Mouse (Mus musculus) heart, adult 11 months (tissue): ENCODE data around the gene Myo5c.
"Not testable (repeated sequence)": the region's sequence is repeated elsewhere in the genome, so short reads cannot be mapped to it uniquely, and the experiment has no call there.

Experiments
- DNase-seq: peaks from one replicate; pipeline ENCODE4 v3.0.0; 2022

Myo5c gene

DNA sequence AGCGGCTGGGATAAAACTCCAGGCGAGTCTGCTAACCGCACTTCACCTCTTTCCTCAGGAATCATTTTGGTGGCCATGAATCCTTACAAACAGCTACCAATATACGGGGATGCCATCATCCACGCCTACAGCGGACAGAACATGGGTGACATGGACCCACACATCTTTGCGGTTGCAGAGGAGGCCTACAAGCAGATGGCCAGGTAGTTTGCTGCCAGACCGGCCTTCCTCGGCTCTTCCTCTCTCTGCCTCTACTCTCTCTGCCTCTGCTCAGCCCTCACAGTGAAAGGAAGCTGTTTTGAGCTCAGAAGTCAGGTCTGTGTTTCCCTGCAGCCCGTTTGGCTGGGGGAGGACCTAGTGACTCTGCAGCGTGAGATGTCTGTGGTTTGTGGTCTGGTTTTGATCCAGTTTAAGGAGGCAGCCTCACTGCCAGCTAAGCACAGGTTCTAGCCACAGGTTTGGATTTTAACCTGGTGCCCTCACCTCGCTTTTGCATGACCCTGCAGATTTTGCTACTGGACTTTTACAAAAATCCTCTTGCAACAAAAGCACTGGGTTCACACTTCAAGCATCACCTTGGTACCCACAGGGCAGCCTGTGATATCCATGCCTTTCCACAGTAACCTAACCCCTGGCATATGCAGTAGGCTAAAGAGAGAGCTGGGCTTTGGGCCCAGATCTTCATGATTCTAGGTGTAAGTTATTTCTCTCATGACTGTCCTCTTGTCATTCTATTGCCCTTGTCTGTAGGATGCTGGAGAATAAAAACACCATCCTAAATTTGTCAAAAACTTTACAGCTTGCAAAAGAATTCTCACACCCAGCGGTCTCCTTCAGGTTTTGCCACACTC is 14.5 kb downstream of the Myo5c start:
- DNase-seq: no peak

DNA sequence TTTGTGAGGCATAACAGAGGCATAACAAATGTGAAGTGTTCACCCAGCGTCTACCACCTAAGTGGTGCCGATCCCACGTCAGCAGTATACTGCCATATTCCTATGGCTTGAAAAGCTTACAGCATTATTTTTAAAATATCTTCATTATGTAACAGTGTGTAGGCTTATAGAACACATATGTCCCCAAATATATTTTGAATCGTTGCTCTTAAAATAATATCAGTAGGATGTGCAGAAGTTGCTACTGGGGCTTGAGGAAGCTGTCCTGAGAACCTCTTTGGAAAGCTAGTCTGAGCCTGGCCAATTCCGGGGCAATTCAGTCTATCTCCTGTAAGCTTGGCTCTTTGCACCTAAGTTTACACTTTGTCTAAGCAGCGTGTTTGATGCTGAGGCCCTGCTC is 16.1 kb downstream of the Myo5c start:
- no peak for DNase-seq

DNA sequence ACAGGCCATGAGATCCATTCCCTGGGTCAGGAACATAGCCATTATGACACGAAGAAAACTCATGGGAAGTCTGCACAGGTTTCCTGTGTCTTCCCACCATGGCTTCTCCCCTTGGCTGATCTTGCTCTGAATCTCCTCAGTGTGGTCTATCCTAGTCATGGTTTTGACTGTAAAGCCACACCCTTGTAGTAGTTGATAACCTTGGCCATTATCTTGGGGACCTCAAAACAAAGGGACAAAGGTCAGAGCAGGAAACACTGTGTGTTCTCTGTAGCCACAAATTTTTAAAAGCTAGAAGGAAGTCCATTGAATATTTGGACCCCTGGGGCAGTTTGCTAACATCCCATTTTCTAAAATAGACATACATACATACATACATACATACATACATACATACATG is 16.5 kb downstream of the Myo5c start:
- no peak for DNase-seq

DNA sequence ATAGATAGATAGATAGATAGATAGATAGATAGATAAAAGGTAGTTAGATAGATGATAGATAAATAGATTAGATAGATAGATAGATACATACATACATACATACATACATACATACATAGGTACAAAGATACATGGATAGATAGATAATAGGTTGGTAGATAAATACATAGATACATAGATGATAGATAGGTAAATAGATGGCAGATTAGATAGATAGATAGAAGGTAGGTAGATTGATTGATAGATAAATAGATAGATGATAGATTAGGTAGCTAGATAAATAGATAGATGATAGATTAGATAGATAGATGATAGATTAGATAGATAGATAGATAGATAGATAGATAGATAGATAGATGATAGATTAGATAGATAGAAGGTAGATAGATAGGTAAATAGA is 17.1 kb downstream of the Myo5c start:
- no peak for DNase-seq

DNA sequence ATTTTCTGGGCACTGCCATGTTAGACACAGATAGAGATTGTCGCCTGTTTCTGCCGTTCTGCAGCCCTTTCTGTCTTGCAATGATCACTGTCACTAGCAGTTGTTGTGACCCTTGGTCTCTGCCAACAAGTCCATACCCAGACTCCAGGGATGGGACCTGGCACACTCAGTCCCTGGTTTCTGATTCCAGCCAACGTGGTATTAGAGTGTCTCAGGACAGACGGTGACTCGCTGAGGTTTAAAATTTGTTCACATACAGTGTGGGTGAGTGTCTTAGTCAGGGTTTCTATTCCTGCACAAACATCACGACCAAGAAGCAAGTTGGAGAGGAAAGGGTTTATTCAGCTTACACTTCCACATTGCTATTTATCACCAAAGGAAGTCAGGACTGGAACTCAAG is 21.3 kb downstream of the Myo5c start:
- not testable (repeated sequence) for DNase-seq

DNA sequence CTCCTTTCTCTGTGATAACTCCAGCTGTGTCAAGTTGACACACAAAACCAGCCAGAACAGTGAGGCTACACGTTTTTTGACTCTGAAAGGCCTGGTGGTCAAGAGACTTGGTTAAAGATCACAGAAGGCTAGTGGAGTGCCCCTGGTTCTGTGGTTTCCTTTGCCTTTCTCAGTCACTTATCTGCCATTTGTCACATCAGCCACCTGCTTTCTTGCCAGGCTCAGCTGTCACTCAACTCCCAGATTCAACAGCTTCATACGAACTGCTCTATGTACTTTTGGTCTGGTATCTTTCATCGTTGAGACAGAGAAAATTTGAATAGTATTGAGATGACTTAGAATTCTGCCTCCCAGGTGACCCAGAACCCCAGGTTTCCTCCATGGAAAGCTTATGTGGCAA is 21.9 kb downstream of the Myo5c start:
- DNase-seq: no peak

DNA sequence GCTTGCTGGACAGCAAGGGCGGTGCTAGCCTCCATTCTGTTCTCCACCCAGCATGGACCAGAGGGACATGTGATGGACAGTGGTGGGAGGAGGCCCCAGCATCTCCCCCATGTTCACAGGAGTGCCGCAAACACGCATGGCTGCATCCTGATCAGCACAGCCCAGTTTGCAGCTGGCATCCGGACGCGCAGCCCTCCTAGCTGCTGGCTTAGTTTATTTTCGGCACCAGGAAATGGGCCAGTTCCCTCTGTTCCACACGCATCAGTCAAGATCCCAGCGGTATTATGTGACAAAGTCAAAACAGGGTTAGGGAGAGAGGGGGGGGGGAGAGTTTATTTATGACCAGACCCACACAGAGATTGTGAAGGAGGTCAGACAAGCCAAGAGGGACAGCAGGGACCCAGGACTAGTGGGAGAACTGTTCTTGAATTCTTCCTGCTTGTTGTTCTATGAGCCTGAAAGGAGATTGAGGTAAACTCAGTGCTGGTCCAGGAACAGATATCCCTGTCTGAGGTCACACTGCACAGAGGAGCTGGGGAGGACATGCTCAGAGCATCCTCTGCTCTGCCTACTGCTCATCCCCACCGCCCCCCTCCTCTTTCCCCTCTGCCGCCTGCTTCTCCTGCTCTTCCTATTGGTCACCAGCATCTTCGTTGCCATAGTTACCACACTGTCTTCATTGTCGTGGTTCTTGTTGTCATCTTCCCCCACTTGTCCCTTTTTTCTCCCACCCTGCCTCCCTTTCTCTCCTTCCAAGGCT is 22.6 kb downstream of the Myo5c start:
- DNase-seq: peak; percentile 98

DNA sequence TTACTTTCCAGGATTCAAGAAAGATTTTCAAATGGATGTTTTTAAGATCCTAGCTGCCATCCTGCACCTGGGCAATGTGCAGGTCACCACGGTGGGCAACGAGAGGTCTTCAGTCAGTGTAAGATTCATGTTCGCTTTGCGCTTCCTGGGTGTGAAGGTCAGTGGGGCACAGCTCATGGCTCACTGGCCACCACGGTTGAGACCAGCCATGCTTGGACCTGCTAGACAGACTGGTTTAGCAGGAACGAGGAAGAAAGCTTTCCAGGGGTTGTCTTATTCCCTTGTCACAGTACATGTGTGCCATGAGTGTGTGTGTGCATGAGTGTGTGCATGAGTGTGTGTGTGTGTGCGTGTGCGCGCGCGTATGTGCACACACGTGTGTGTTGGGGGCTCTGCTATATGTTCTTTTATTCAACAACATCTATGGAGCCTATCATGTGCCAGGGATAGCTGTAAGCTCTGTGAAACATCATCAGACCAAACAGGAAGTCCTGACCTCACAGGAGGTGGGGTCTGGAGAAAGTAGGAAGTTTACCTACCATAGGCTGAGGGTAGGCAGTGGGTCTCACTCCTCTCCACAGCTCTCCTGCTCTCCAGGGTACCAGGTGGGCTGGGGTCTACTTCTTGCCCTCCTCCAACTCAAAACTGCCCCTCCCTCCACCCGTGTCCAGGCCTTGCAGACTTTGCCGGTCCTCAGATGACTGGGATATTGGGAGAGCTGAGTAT is 24.2 kb downstream of the Myo5c start:
- DNase-seq: no peak

DNA sequence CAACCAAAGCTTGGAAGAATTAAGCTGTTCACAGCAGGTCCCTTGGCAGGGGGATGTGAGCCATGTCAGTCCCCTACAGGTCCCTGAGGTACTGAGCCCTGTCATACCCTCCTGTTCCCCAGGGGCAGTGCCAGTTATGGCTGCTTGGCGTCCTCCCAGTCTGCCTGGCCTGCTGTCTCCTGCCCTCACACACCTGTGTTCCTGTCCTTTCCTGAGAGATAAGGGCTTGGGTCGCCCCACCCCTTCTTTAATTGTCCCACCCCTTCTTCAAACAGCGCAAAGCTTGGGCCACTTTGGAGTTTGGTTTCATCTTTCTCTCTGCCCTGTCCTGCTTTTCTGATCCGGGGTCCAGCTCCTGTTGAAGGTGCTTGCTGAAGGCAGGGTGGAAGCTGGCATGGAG is 27.0 kb downstream of the Myo5c start:
- DNase-seq: no peak

DNA sequence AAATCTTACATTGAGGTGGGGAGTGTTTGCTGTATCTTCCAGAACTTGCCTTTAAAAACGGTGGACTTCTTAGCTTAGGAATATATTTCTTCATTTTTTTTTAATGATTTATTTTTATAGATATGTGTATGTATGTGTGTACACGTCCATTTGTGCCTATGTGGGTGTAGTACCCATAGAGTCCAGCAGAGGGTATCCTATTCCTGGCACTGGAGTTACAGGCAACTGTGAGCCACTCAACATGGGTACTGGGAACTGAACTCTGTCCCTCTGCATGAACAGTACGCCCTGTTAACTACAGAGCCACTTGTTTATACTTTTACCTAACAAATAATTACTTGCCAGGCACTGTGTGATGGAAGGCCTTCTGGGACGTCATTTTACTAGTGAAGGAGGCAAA is 27.8 kb downstream of the Myo5c start:
- DNase-seq: no peak

DNA sequence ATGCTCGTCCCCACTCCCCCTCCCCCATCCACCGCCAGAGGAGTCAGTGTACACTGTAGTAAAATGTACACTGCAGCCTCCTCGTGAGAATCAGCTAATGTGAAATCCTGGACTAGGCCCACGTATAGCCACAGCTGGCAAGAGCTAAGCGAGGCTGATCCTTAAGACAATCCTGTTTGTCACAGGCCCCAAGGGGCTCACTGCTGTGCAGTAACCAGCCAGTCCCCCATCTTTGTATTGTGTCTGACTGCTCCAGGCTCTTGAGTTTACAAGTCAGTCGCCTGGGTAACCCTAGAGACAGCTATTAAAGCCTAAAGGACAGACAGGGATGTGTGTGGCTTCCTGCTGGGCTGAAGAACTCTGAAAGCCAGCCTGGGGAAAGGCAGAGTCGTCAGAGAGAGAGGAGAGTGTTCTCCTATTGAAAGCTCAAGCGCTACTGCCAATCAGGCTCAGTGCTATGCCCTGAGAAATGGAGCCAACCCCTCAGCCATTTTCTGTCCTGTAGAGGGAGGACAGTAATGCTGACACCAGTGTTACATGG is 29.6 kb downstream of the Myo5c start:
- DNase-seq: no peak

DNA sequence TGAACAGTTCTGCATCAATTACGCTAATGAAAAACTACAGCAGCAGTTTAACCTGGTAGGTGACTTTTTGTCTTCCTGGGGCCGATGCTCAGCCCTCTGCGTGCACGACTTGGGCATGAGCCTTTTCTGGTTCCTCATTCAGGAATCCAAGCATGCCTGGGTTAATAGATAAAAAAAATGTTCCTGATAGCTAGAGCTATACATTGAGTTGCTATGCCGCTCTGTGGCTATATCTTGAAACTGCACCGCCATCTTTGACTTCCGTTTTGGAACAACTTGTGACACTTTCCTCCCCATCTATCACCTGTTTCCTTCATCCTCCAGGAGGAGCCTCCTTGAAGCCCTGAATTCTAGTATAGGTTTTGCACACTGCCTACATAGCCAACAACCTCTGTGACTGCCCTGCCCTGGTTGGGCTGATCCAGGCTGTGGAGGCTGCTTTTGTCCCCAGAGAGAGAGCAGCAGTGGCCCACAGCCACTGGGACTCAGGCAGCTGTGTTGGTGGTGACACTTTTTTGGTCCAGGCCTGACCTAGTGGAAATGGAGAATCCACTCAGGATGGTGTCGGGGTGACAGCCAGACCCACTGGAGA is 30.5 kb downstream of the Myo5c start:
- DNase-seq: no peak

DNA sequence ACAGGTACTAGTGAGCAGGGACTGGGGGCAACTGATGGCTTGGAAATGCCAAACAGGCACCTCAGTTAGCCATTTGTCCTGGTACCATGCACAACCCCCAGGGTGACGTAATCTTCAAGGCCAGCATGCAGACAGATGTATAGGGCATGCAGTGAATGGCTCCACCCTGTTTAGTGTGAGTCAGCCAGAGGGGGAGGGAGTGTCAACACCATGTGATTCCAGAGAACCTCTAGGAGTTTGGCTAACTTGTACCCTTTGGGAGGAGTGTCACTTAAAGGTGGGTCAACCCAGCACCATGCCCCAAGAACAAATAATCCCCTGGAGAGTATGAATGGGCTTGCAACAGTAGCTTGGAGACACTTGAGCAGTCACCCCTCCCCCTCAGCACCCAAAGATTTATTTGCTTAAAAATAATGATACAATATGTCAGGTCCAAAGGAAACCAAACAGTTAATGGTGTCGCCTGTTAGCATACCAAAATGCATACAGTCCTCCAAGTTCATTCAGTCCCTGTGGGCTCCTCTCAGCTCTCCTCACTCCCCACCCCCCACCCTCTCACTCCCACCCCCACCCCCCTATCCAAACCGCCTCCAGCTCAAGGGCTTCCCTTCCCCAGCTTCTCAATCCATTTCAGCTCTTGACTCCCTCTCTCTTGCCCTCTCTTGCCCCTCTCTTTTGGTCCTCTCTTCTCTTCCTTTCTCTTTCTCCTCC is 32.3 kb downstream of the Myo5c start:
- no peak for DNase-seq

DNA sequence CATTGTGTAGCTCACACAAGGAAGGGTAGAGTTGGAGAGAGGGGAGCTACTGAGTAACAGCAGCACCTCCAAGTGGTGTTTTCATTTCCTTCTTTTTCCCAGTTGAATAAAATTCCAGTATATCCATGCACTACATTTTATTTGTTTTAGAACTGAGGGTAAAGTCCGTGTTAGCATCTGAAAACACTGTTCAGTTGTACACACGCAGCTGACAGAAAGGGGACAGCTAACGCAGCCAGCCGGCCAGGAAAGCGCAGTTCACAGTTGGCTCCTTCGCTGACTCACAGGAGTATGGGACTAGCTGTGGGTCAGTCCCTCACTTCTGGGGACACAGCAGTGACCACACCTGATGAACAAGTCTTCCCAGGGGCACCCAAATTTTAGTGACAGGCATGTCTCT is 35.3 kb downstream of the Myo5c start:
- no peak for DNase-seq

DNA sequence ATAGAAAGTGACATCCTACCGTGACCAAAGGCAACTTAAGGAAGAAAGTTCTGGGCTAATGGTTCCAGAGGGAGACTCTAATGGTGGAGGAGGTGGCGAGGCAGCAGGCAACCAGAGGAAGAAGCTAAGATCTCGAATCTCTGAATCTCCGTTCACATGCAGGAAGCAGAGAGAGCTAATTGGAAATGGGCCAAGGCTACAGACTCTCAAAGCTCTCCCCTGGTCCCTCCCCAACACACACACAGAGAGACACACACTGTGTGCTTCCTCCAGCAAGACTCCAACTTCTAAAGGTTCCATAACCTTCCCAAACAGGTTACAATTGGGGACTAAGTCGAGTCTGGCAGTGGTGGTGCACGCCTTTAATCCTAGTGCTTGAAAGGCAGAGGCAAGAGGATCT is 38.6 kb downstream of the Myo5c start:
- no peak for DNase-seq

DNA sequence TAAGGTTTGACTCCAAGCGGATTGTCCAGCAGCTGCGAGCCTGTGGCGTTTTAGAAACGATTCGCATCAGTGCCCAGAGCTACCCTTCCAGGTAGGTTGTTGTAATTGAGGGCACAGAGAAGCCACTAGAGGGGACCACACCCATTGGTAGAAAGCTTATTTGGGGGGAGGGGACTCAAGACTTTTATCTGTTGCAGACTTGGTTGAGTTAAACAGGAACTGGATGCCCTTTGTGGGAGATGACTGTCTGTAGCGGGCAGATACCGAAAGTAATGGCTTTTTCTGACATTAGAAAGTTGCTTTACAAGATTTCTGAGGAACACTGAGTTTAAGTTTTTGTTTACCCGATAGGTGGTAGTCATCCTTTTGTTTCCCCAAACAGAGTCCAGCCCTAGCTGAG is 39.7 kb downstream of the Myo5c start:
- DNase-seq: no peak

DNA sequence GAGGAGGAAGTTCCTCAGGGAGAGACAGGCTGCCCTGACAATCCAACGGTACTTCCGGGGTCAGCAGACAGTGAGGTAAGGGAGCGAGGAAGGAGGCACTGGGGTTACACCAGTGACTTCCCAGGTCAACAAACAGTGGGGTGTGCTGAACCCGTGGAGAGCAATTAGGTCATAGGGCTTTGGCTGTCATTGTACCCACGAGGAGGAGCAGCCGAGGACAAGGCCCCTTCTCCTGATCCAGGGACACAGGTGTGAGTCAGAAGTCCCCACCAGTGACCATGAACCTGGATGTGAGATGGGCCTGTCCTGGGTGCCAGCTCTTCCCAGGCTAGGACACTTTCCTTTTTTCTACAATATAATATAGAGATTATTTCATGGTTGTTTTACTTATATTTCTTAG is 41.8 kb downstream of the Myo5c start:
- DNase-seq: no peak

DNA sequence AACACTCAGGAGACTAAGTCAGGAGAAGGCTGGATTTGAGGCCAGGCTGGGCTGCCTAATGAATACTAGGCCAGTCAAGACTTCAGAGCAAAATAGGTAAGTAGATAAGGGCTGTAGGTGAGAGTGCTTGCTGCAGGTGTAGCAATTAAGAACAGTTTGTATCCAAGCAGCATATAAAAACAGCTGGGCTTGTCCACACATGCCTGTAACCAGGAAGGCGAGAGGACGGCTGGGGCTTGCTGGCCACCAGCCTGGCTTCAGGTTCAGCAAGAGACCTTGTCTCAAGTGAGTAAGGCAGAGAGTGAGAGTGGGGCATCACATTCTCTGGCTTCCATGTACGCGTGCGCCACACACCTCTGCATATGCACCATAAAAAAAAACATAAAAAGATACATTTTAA is 42.7 kb downstream of the Myo5c start:
- DNase-seq: no peak

DNA sequence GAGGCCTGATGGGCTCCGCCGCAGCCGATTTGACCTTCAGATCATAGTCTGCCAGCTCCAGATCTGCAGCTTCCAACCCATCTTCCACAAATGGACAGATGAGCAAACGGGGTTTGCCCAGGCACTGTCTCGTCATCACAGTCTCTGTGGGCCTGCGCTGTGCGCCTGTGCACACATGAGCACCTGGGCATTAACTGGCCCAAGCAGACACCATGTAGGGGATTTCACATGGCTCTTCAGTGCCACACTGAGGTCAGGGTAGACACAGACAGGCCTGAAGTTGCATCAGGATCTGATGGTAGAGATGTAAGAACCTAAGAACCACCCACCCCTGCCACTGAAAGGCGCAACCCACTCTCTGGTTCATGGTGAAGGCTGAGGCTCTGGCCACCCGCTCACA is 43.2 kb downstream of the Myo5c start:
- no peak for DNase-seq

DNA sequence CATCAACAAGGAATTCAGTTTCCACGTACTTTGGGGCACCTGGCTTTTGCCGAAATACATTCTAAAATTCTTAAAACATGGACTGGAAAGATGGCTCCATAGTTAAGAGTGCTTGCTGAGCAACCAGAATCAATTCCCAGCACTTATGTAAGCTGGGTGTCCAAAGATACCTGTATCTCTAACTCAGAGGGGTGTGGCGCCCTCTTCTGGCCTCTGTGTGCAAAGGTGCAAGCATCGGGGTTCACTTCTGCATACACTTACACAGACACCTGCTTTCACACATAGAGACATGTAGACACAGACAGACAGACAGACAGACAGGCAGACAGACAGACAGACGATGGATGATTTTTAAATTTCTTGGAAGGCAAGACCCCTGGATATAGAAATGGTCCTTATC is 49.0 kb downstream of the Myo5c start:
- DNase-seq: no peak

DNA sequence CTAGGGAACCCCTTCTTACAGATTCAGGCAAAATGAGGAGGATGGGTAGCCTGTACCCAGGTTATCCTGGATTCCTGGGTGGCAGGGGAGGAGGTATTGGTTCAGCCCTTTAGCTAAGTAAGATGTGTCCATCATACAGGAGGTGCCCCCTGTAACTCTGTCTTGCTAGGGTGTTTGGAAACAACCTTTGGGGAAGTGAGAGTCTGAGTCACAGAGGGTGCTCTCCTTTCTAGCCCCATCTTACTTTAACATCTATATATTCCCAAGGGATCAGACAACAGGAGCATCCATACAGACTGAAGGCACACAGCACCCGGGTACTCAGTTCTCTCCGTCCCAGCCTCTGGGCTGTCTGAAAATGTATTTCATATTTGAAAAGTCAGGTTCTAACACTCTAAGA is 50.4 kb downstream of the Myo5c start:
- DNase-seq: no peak

DNA sequence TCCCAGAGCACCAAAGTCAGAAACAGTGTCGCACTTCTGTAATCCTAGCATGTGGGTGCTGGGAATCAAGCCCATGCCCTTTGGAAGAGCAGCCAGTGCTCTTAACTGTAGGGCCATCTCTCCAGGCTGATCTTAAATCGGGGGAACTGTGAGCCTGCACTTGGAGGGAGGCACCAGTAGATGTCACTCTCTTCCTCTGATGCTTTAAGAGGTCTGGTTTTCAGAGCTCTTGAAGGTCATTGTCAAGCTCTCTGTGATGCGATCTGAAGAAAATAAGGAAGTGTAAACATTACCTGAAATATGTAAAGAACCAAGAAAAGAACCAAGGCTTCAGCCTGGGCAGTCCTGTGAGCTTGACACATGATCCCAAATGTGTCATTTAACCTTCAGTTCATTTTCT is 51.0 kb downstream of the Myo5c start:
- no peak for DNase-seq

DNA sequence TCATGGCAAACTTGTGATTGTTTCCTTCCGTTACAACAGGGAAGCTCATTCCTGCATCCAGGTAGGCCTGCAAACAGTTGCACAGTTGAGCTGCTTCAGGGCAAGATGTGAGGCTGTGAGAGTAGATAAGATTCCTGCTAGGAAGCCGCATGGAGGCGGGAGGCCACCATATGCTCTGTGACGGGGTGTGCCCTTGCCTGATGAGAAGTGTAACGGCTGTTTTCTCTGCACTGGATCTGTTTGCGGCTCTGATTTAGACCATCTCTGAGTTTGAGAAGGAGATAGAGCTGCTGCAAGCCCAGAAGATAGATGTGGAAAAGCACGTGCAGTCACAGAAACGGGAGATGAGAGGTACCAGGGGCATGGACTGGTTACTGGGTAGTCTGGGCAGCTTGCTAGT is 51.8 kb downstream of the Myo5c start:
- no peak for DNase-seq
